Mouse (Mus musculus): ENCODE results near the gene Ccdc32.
"Not testable (repeated sequence)": the region's sequence is repeated elsewhere in the genome, so short reads cannot be mapped to it uniquely, and the experiment has no call there.

Gene Ccdc32

DNA sequence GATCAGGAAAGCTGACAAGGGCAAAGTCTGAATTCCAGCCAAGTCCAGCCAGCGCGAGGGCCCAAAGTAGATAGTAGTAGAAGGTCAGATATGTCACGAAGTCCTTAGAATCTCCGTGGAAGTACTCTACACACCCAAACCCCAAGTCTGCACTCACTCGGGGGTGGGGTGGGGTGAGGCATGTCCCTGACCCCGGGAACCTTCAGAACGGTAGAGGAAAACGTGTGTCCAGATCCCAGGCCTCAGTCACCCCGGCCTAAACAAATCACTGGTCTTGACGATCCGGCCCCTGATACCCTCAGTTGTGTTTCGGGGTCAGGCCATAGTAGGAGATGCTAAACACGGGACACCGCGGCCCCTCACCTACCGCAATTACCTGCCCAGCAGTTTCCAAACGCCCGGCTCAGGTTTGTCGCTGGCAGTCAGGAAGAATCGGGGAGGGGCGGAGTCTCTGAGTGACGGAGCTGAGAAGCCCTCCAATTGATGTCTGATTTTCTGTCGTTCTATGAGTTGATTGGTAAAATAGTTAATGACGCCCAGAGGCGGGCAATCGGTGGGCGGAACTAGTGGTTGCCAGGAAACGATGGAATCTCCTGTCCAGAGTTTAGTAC lies at the start of gene Ccdc32:
Gene Ccdc32 (minus strand): TSS at position 453 of the 611 bp plus-strand sequence.
- DNase-seq = peak; percentile 97 to 99

DNA sequence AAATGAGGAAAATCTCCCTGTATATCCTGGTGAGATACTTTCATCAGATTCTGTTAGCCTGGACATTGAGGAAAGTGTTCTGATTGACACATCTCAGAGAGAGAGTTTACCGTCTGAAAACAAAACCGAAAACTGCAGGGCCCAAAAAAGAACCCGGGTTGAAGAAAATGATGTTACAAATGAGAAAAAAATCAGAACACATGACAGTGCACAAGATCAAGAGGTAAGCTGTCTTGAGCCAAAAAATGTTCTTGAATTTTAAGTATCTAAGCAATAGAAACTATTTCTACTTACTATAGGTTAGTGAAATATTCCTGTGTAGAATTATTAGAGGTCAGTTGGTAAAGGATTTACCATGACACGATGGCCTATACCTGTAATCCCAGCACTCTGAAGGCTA lies 43.2 kb upstream of the Ccdc32 start:
- no peak for DNase-seq

DNA sequence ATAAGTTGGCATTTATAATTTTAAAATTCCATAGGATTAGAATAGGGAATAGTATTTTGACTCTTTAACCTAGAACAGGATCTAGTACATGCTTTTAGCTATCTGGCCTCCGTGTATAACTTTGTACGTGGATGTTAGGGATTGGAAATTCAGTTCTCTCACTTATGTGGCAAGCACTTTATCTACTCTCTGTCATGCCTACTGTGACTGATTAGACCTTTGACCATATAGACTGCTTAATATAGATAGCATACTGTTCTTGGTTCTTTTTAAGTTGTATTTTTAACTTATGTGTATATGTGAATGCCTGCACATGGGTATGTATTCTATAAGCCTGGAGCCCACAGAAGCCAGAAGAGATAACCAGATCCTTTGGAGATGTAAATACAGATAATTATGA lies 30.9 kb upstream of the Ccdc32 start:
- DNase-seq = no peak

DNA sequence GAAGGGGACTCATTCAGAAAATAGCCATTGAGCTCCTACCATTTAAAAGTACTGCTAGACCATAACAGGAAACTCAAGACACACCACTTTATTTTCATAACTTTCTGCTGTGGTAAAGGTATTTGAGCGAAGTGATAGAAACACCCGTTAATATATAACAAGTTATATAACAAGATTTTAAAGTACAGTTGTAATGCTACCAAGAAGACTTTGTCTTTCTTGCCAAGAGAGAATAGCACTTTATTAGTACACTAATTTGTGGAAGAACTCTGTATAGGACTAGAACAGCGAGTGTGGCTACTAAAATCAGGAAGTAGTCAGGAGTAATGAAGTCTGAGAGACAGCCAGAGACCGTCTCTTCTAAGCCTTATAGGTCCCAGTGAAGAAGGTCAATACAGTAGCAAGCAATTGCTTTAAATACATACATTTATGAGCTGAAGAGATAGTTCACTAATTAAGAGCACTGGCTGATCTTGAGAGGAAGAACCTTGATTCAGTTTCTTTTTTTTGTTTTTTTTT lies 21.0 kb upstream of the Ccdc32 start:
- DNase-seq = no peak

DNA sequence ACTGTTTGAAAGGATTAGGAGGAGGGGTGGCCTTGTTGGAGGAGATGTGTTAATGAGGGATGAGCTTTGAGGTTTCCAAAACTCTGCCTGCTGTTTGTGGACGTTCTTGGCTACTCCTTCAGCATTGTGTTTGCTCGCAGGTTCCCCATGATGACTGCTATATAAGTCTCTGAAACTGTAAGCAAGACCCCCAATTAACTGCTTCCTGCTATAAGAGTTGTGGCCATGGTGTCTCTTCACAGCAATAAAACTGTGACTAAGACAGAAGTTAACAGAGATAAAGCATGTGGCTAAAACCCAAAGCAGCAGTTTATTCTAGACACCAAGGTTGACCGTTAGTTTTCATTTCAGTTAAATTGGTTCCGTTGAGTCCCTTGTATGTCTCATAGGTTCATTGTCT lies 18.7 kb upstream of the Ccdc32 start:
- DNase-seq = no peak

DNA sequence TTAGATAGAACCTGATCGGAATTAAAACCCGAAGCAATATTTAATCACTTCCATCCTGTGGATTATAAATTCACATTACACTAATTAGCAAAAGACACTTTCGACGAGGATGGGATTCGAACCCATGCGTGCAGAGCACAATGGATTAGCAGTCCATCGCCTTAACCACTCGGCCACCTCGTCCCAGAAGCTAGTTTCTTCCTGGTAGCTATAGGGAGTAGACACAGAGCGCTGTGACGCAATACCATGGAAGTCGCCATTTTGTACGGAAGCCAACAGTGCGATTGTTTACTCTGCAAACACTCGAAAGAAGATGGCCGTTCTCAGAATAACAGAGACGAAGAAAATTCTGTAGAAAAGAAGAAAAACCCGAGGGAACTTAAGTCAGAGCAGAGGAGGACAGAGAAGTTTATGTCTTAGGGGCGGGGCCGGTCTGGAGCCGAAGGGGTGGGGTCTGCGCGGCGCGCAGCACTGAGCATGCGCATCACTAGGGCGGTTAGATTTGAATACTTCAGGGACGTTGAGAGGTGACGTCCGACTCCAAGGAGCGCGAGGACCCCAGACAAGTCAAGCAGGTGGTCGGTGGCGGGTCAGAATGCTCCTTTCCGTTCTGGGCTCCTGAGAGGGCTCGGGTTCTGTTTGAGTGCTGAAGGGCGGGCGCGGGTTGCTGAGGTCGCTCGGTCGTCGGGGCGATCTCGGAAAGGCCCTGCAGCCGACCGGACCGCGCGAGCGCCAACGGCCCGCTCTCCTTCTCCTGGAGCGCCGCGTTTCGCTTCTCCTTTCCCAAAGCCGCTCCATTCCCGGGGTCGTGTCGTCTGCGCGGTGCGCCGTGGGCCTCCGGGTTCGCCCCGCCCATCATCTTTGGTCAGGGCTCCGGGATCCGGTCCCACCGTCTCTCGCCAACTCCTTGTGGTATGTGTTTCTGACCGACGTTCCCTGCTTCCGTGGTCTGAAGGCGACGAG lies 17.7 kb upstream of the Ccdc32 start, which contains the start of gene Knl1:
Gene Knl1 (plus strand): TSS at position 471 of the 963 bp plus-strand sequence.
- DNase-seq = peak; percentile 93 to 96

DNA sequence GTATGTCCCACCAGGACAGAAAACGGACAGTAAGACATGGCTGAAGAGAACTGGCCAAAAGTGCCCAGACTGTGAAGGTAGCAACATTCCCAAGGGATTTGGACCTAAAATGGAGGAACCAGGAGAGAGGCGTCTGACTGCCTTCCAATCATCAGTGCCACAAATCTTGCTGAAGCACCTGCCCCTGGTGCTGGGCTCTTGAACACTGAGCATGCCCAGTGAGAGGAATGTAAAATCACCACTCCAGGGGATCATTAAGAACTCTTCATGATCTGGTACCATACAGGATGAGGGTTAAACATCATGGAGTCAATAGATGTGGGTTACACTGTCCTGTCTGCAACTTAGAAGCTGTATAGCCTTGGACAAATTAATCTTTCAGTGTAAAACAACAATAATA lies 16.0 kb upstream of the Ccdc32 start:
- no peak for DNase-seq

DNA sequence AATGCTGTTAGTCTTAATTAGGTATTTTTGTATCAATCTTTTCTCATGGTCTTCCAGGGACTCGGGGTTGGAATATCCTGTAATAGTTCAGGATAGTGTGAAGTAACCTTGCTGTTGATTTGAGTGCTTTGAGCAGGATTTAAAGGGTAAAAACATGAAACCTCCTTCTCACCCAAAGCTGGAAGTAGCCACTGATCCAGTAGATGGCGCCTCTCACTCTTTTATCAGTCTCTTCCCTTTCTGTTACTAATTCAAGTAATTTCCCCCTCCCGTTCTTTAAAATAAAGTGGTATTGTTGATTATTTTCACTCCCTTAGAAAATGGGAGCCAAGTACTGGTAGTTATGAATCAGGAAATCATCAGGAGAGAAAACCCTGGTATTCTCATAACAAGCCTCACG lies 11.7 kb upstream of the Ccdc32 start:
- peak in 1 of 2 experiments; percentile 62 for DNase-seq

DNA sequence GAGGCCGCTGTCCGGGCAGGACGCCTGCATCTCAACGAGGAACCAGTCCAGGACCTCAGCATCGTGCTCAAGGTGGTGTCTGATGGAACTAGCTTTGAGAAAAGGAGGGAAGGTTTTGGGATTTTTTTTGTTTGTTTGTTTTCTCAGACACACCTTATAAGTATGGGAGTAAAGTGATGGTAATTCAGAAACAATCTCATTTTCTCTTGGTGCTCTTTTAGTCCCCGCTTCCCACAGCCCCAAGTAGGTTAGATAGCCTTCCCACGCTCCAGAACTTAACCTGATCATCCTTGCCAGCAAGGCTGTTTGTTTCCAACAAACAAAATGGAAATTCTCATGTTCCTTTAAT lies 6.2 kb upstream of the Ccdc32 start:
- DNase-seq = no peak

DNA sequence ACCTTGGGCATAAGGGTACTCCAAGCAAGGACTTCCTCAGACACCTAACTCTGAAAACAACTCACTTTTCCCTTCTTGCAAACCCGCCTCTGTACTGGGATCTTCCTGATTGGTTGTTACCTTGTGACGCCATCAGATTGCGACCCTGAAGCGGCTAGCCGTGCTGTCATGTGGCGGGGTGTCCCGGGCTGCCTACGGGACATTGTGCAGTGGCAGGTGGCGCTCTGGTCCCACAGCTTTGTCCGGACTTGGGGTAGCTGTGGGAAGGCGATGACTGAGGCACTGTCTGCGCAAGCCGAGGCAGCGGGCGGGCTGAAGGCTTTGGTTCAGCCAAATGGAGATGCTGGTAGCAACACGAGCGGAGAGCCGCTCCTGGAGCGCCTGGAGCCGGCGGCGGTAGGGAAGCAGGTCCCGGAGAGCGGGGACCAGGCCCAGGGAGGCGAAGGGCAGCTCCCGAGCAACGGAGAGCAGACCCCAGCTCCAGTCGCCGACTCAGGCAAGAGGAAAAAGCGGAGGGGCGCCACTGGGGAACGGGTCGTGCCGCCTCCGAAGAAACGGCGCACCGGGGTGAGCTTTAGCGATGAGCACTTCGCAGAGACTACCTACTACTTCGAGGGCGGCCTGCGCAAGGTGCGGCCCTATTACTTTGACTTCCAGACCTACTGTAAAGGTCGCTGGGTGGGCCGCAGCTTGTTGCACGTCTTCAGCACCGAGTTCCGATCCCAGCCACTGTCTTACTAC lies 5.6 kb upstream of the Ccdc32 start, which contains the start of gene Rpusd2:
Gene Rpusd2 (plus strand): TSS at position 135 of the 741 bp plus-strand sequence.
- peak; percentile 96 to 97 for DNase-seq

DNA sequence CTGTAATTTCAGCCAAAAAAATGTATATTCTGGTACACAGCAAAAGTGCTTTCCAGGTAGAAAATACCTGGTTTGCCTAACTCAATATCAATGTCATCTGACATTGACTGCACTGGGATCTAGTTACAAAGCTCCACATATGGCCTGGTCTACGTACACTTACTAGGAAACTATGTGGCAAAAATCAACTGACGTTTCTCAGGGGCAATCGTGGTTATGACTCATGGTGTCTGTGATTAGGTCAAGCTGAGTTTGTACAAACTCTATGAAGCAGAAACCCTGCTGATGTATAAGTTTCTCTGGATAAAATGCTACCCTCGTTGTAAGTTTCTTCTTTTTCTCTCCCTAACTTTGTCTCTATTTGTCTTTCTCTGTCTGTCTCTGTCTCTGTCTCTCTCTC lies 3.0 kb upstream of the Ccdc32 start:
- no peak for DNase-seq

DNA sequence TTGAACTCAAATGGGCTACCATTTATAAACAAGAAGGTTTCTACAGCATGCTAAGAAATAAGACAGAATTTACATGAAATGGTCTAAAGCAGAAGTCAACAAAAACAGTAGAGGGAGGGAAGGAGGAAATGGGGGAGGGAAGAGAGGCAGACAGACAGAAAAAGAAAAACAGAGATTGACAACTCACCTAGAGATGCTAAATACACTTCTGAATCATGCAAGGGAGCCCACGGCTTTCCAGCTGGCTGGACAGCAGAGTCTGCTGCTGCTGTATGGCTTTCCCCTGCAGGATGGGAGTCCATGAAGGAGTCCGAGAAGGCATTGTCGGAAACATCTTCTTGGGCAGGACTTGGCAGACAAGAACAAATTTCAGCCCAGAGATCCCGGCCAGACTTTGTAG lies 2.2 kb downstream of the Ccdc32 start:
- DNase-seq = no peak

DNA sequence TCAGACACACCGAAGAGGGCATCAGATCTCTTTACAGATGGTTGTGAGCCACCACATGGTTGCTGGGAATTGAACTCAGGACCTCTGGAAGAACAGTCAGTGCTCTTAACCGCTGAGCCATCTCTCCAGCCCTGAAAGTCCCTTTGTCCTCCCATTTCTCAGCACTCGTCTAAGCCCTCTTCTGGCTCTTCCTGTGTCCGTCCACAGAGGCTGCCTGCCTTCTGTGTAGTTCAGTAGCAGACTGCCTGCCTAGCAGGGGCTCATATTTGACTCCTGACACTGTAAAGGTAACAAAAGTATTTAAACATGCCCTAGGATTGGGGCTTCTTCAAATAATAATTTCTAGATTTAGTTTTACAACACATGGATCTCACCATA lies 4.0 kb downstream of the Ccdc32 start:
- no peak for DNase-seq

DNA sequence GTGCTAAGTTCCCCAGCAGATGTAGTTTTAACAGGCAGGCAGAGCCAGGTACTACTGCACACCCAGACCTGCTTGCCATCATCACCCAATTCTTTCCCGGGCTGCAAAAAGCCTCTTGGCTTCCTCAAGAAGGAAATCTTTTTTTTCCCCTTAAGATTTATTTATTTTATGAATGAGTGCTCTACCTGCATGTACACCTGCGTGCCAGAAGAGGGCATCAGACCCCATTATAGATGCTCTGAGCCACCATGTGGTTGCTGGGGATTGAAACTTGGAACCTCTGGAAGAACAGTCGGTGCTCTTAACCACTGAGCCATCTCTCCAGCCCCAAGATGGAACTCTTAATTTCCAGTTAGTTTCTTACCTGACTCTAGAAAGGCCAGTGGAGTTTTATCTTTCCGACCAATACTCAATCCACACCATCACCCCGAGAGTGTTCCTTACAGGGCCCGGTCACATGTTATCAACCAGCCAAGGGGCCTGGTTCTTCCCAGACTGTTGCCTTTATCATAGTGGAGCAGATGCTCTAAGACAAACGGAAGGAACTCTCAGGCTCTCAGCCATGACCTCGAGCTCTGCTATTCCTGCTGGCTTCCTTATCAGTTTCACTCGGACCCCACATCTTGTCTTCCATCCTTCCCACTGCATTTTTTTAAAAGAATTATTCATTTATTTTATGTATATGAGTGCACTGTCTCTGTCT lies 4.5 kb downstream of the Ccdc32 start:
- DNase-seq = no peak

DNA sequence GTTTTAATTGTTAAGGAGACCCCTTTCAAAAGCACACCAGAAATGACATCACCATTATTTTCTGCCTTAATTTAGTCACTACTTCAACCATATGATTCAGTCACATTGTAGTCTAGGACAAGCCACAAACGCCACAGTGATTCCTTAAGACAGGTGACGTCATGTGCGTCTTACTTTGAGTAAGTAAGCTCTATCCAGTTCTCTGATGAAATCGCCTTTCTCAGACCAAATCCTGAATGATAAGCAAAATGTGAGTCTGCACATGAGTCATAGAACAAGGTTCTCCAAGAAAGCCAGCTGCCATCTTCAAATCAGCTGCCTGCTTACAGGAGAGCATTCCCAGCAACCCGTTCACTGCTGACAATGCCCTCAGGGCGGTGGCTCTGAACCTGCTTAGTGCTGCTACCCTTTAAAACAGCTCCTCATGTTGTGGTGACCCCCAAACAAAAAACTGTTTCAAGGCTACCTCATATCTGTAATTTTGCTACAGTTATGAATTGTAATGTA lies 6.0 kb downstream of the Ccdc32 start:
- no peak for DNase-seq

DNA sequence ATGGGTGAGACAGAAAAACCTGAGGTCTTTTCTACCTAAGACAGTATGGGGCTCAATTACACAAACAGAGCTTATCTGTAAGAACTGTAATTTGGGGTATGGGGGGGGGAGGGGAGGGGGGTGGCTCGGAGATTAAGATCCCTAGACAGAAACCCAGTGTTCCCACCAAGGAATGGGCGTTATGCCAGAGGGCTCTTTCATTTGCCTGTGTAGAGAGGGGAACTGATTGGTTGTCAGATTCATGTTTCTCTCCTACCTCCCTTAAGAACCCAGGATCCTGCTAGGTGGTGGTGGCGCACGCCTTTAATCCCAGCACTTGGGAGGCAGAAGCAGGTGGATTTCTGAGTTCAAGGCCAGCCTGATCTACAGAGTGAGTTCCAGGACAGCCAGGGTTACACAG lies 9.7 kb downstream of the Ccdc32 start:
- no peak for DNase-seq

DNA sequence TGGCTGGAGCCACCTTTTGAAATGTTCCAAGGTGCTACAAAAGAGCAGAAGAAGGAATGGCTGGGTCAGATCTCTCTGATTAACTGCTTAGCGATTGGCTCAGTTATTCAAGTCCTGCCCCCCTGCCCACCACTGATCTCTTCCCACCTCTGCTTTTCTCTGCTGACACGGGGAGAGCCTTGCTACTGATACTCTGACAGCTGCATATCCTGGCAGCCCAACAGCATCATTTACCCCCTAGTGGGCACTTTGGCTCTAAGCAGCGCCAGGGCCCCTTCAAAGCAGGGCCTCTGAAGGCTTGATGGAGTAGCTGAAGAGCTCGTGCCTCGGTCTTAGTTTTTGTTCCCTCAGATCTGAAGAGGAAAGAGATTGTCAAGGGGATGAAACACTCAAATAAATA lies 10.1 kb downstream of the Ccdc32 start:
- DNase-seq = no peak

DNA sequence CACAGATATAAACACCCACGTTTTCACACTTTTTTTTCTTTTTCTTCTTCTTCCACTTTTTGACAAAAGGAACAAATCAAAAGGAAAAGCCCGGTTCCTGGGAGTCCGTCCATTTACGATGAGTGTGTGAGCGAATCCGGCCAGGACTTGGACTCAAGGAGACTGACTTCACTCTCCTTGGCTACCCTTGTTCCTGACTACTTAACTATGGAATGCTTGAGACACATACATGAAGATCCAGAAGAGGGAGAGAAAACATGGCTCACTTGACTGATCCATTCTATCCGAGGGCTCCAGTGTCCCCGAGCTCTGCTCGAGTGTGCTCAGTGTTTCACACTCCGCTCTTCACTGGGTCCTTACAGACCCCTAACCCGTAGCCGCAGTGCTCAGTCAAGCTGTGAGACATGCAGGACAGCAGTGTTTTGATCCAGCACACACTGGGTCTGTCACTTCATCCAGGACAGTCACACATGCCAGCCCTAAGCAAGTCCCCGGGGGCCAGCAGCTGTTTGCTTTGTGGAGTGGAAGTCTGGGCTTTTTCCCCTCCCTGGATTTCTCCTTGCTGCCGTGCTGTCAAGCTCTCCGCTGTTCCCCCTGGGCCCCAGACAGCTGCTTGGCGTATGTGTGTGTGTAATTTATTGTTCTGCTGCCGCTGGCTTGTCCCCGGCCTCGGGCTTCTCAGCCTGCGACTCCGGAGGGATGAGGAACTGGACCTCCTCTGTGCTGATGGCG lies 10.6 kb downstream of the Ccdc32 start:
- DNase-seq = no peak

DNA sequence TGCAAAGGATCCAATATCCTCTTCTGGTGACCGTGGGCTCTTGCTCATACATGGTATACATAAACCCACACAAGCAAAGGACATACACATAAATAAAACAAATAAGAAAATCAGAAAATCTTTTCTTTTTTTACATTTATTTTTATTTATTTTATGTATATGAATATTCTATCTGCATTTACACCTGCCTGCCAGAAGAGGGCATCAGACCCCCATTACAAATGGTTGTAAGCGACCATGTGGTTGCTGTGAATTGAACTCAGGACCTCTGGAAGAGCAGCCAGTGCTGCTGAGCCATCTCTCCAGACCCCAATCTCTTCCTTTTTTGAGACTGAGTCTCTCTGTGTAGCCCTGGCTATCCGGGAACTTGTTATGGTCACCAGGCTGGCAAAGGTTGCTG lies 11.5 kb downstream of the Ccdc32 start:
- no peak for DNase-seq

DNA sequence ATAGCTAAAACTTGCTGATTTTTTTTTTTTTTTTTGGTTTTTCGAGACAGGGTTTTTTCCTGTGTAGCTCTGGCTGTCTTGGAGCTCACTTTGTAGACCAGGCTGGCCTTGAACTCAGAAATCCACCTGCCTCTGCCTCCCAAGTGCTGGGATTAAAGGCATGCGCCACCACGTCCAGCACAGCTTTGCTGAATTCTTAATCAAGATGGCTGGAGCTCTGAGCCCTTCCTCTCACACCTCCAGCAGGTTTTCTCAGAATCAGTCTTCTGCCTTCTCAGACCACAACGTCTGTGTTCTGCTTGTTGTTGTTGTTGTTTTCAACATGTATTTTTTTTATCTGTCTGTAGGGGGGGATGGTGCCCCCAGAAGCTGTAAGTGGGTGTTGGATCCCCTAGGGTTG lies 12.9 kb downstream of the Ccdc32 start:
- not testable (repeated sequence) for DNase-seq

DNA sequence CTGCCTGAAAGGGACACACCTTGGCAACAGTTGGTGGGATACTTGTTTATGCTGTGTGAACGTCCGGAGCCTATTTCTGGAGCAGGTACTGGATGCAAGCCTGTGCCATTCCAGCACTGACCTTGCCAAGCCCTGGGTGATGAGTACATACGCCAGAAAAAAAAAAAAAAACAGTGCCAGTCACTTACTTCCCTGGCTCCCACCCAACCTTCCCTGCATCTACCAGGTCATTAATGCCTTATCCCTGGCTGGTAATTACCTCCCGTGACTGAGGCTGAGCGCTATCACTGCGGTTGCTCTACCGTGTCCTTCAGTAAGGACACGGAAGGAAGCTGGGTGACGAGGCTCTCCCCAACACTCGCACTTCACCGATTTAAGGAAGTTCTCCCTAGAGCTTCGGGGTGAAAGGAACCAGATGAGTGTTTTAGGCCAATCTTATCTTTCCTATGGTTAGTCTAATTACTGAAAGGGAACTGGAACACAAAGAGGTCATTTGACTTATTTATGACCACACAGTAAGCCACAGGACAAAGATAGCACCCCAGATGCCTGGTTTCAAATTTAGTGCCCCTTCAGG lies 13.5 kb downstream of the Ccdc32 start:
- DNase-seq = peak; percentile 60 to 70

Measured in kidney, postnatal 25 days (tissue).